Mouse (Mus musculus): ENCODE measurements around the gene Hcrt. TPM values are rescaled to one million over a fixed set of nuclear protein-coding genes. Genes with fewer than 3 reads are reported as not detected.

The Hcrt gene
- total and polyA plus RNA-seq, 3 experiments = not detected

- no peak overlapping the region for H3K4me3 ChIP-seq (ENCODE audit: low read depth, low read length)
- no peak for ATAC-seq (ENCODE audit: extremely low read depth, insufficient number of reproducible peaks, low FRiP score, poor library complexity, severe bottlenecking)
- peaks cover 3% of the 10 kb centered on the region for H3K36me3 ChIP-seq (replicated peaks)
- no peak for TF ChIP-seq GATA1 (IDR thresholded peaks at IDR 0.05; ENCODE audit: borderline replicate concordance, low read length)
- no peak for TF ChIP-seq GATA2 (IDR thresholded peaks at IDR 0.05; ENCODE audit: borderline replicate concordance, low read depth, low read length)
- TF ChIP-seq CTCF (IDR thresholded peaks at IDR 0.05; ENCODE audit: low read depth, low read length) = no peak
- no peak for TF ChIP-seq POLR2AphosphoS5 (IDR thresholded peaks at IDR 0.05; ENCODE audit: insufficient replicate concordance, low read depth, low read length)
- TF ChIP-seq TAL1 (conservative IDR thresholded peaks at IDR 0.05; ENCODE audit: low read depth, low read length) = no peak
- peaks cover 36% of the 10 kb centered on the region for H3K27me3 ChIP-seq (ENCODE audit: insufficient read depth, low read length)
- DNase-seq (ENCODE audit: low spot score) = no peak
- H3K4me1 ChIP-seq (ENCODE audit: insufficient read depth, low read depth, low read length) = peaks cover 26% of the 10 kb centered on the region
- no peaks in the 10 kb centered on the region for H3K9me3 ChIP-seq (replicated peaks)
Measured at GRCm38 (mm10) chr11:100746546-100746945, 16.2 kb downstream of the Hcrt start.

GRCm38 (mm10) chr11:100745085-100745484, 17.6 kb downstream of the Hcrt start:
- DNase-seq (ENCODE audit: low spot score) = no peak
- peaks cover 30% of the 10 kb centered on the region for H3K27me3 ChIP-seq (ENCODE audit: insufficient read depth, low read length)

GRCm38 (mm10) chr11:100741348-100741747, 21.4 kb downstream of the Hcrt start:
- H3K4me3 ChIP-seq (ENCODE audit: low read depth, low read length) = no peak overlapping the region
- peaks cover 2% of the 10 kb centered on the region for H3K36me3 ChIP-seq (replicated peaks)
- peaks cover 24% of the 10 kb centered on the region for H3K4me1 ChIP-seq (ENCODE audit: insufficient read depth, low read depth, low read length)
- ATAC-seq (ENCODE audit: extremely low read depth, insufficient number of reproducible peaks, low FRiP score, poor library complexity, severe bottlenecking) (no peak), DNase-seq (ENCODE audit: low spot score) (no peak)
- TF ChIP-seq CTCF (IDR thresholded peaks at IDR 0.05; ENCODE audit: low read depth, low read length) = no peak
- no peak for TF ChIP-seq TAL1 (conservative IDR thresholded peaks at IDR 0.05; ENCODE audit: low read depth, low read length)
- TF ChIP-seq POLR2AphosphoS5 (IDR thresholded peaks at IDR 0.05; ENCODE audit: insufficient replicate concordance, low read depth, low read length) = no peak
- no peak for TF ChIP-seq GATA2 (IDR thresholded peaks at IDR 0.05; ENCODE audit: borderline replicate concordance, low read depth, low read length)
- no peak for TF ChIP-seq GATA1 (IDR thresholded peaks at IDR 0.05; ENCODE audit: borderline replicate concordance, low read length)
- no peaks in the 10 kb centered on the region for H3K9me3 ChIP-seq (replicated peaks)
- peaks cover 9% of the 10 kb centered on the region; the same call in 1 of the 2 replicates for H3K27me3 ChIP-seq (ENCODE audit: insufficient read depth, low read length)

More at GRCm38 (mm10) chr11:100745085-100745484, 17.6 kb downstream of the Hcrt start:
- Histone ChIP-seq H3K9me3 (replicated peaks) (no peaks in the 10 kb centered on the region), H3K4me3 (ENCODE audit: low read depth, low read length) (no peak overlapping the region), H3K4me1 (ENCODE audit: insufficient read depth, low read depth, low read length) (peaks cover 23% of the 10 kb centered on the region), H3K36me3 (replicated peaks) (peaks cover 5% of the 10 kb centered on the region)
- no peak for ATAC-seq (ENCODE audit: extremely low read depth, insufficient number of reproducible peaks, low FRiP score, poor library complexity, severe bottlenecking)
- no peak for TF ChIP-seq POLR2AphosphoS5 (IDR thresholded peaks at IDR 0.05; ENCODE audit: insufficient replicate concordance, low read depth, low read length)
- peak; percentile 63 for TF ChIP-seq CTCF (IDR thresholded peaks at IDR 0.05; ENCODE audit: low read depth, low read length)

GRCm38 (mm10) chr11:100738749-100739148, 24.0 kb downstream of the Hcrt start:
- H3K4me3 ChIP-seq (ENCODE audit: low read depth, low read length) = peak overlapping the region; percentile 97; the same call in 1 of the 2 replicates
- no peaks in the 10 kb centered on the region for H3K9me3 ChIP-seq (replicated peaks)
- DNase-seq (ENCODE audit: low spot score) (no peak), ATAC-seq (ENCODE audit: extremely low read depth, insufficient number of reproducible peaks, low FRiP score, poor library complexity, severe bottlenecking) (no peak)
- H3K36me3 ChIP-seq (replicated peaks) = peaks cover 24% of the 10 kb centered on the region
- peaks cover 42% of the 10 kb centered on the region for H3K4me1 ChIP-seq (ENCODE audit: insufficient read depth, low read depth, low read length)
- H3K27me3 ChIP-seq (ENCODE audit: insufficient read depth, low read length) = no peaks in the 10 kb centered on the region
- no peak for TF ChIP-seq CTCF (IDR thresholded peaks at IDR 0.05; ENCODE audit: low read depth, low read length)
- TF ChIP-seq TAL1 (conservative IDR thresholded peaks at IDR 0.05; ENCODE audit: low read depth, low read length) = no peak
- no peak for TF ChIP-seq GATA1 (IDR thresholded peaks at IDR 0.05; ENCODE audit: borderline replicate concordance, low read length)
- no peak for TF ChIP-seq GATA2 (IDR thresholded peaks at IDR 0.05; ENCODE audit: borderline replicate concordance, low read depth, low read length)
- TF ChIP-seq POLR2AphosphoS5 (IDR thresholded peaks at IDR 0.05; ENCODE audit: insufficient replicate concordance, low read depth, low read length) = no peak

- no peaks in the 10 kb centered on the region for H3K27me3 ChIP-seq (ENCODE audit: insufficient read depth, low read length)
- DNase-seq (ENCODE audit: low spot score) = peak; percentile 99
- TF ChIP-seq GATA2 (IDR thresholded peaks at IDR 0.05; ENCODE audit: borderline replicate concordance, low read depth, low read length) = no peak
- TF ChIP-seq TAL1 (conservative IDR thresholded peaks at IDR 0.05; ENCODE audit: low read depth, low read length) = no peak
- TF ChIP-seq CTCF (IDR thresholded peaks at IDR 0.05; ENCODE audit: low read depth, low read length) = no peak
- no peak for TF ChIP-seq GATA1 (IDR thresholded peaks at IDR 0.05; ENCODE audit: borderline replicate concordance, low read length)
- TF ChIP-seq POLR2AphosphoS5 (IDR thresholded peaks at IDR 0.05; ENCODE audit: insufficient replicate concordance, low read depth, low read length) = no peak
- H3K9me3 ChIP-seq (replicated peaks) = no peaks in the 10 kb centered on the region
- H3K4me1 ChIP-seq (ENCODE audit: insufficient read depth, low read depth, low read length) = peaks cover 47% of the 10 kb centered on the region
- peak; percentile 91 for ATAC-seq (ENCODE audit: extremely low read depth, insufficient number of reproducible peaks, low FRiP score, poor library complexity, severe bottlenecking)
- peaks cover 31% of the 10 kb centered on the region for H3K36me3 ChIP-seq (replicated peaks)
- peak within 1 kb of the TSS; percentile 97 for H3K4me3 ChIP-seq (ENCODE audit: low read depth, low read length)
Measured at GRCm38 (mm10) chr11:100738066-100738604, 24.6 kb downstream of the Hcrt start, which contains the start of gene Rab5c. TSS of gene Rab5c (minus strand) at chr11:100738215.

GRCm38 (mm10) chr11:100737105-100737733, 25.5 kb downstream of the Hcrt start:
- no peaks in the 10 kb centered on the region for H3K9me3 ChIP-seq (replicated peaks)
- no peaks in the 10 kb centered on the region for H3K27me3 ChIP-seq (ENCODE audit: insufficient read depth, low read length)
- DNase-seq (ENCODE audit: low spot score) = peak; percentile 83
- peak; percentile 28; the same call in 1 of the 2 replicates for TF ChIP-seq TAL1 (conservative IDR thresholded peaks at IDR 0.05; ENCODE audit: low read depth, low read length)
- TF ChIP-seq CTCF (IDR thresholded peaks at IDR 0.05; ENCODE audit: low read depth, low read length) = no peak
- peaks cover 56% of the 10 kb centered on the region for H3K4me1 ChIP-seq (ENCODE audit: insufficient read depth, low read depth, low read length)
- peak overlapping the region; percentile 97 for H3K4me3 ChIP-seq (ENCODE audit: low read depth, low read length)
- H3K36me3 ChIP-seq (replicated peaks) = peaks cover 40% of the 10 kb centered on the region
- peak; percentile 54 for ATAC-seq (ENCODE audit: extremely low read depth, insufficient number of reproducible peaks, low FRiP score, poor library complexity, severe bottlenecking)

Data from G1E (cell line).